Mouse (Mus musculus) heart, postnatal 0 days (tissue): Measurements from ENCODE around the gene 4932411N23Rik. TPM values are rescaled to one million over a fixed set of nuclear protein-coding genes. Genes with fewer than 3 reads are reported as not detected.
"Not testable (repeated sequence)": the region's sequence is repeated elsewhere in the genome, so short reads cannot be mapped to it uniquely, and the experiment has no call there.

Experiments used
- ATAC-seq: fragments of 200-750 bp; cut with Nextera tagmentation; 2 replicates; pipeline ENCODE4 v1.8.0; 2017; ENCODE audit warnings: low read depth, moderate number of reproducible peaks, moderate library complexity; ENCODE audit not compliant: insufficient read depth
- DNase-seq: peaks from one replicate; pipeline ENCODE4 v3.0.0-alpha.2; 2016; ENCODE audit warnings: low spot score
- H3K27ac ChIP-seq: fragments of 300-500 bp; sonication (generic); 2 replicates; pipeline ENCODE4 v1.5.1; 2014; ENCODE audit warnings: low read depth, mild to moderate bottlenecking
- H3K27me3 ChIP-seq: fragments of 300-500 bp; sonication (generic); 2 replicates; pipeline ENCODE4 v1.6.1; 2014; ENCODE audit warnings: low read length, mixed read lengths; ENCODE audit not compliant: control insufficient read depth, insufficient read depth
- H3K36me3 ChIP-seq: fragments of 300-500 bp; sonication (generic); replicated peaks from 2 replicates; pipeline ENCODE4 v1.6.1; 2014; ENCODE audit warnings: low read length, mixed read lengths; ENCODE audit not compliant: control insufficient read depth, insufficient read depth
- H3K4me1 ChIP-seq: fragments of 300-500 bp; sonication (generic); 2 replicates; pipeline ENCODE4 v1.6.1; 2014; ENCODE audit warnings: antibody characterized with exemption; ENCODE audit not compliant: control insufficient read depth, insufficient read depth
- H3K4me2 ChIP-seq: fragments of 300-500 bp; sonication (generic); 2 replicates; pipeline ENCODE4 v1.6.1; 2014; ENCODE audit warnings: low read depth, mild to moderate bottlenecking, low read length, moderate library complexity
- H3K4me3 ChIP-seq: fragments of 300-500 bp; sonication (generic); 2 replicates; pipeline ENCODE4 v1.5.1; 2014; ENCODE audit warnings: low read depth, low read length
- H3K9ac ChIP-seq: fragments of 300-500 bp; sonication (generic); replicated peaks from 2 replicates; pipeline ENCODE4 v1.6.1; 2014; ENCODE audit warnings: low read depth, low read length, mixed read lengths
- H3K9me3 ChIP-seq: fragments of 300-500 bp; sonication (generic); replicated peaks from 2 replicates; pipeline ENCODE4 v1.6.1; 2016; ENCODE audit warnings: low read length; ENCODE audit not compliant: control insufficient read depth
- CTCF ChIP-seq: IDR thresholded peaks from 2 replicates; pipeline ENCODE4 v1.5.1; 2016; ENCODE audit warnings: antibody characterized with exemption, control low read depth, low read depth
- EP300 ChIP-seq: IDR thresholded peaks from 2 replicates; pipeline ENCODE4 v1.6.1; 2016; ENCODE audit warnings: antibody characterized with exemption, low read depth
- WGBS: fragments of 180-500 bp; shearing (Covaris S2); extraction: QIAGEN DNeasy Blood & Tissue Kit; methylation state at CpG from one replicate; pipeline ENCODE4 v1.1.7; 2014; 5-methylcytosine and 5-hydroxymethylcytosine counted together
- polyA plus RNA-seq: library from polyadenylated mRNA; unstranded; fragments of >200 nt; fragmentation: Nextera tagmentation; extraction: Ambion mirVana; gene quantifications from 2 replicates; pipeline ENCODE4 v1.2.1, GENCODE M21; 2015
- total RNA-seq: library from RNA; depleted of rRNA; stranded (reverse); fragments of >200 nt; gene quantifications from 2 replicates; pipeline ENCODE4 v1.2.3, GENCODE M21; 2014; ENCODE audit warnings: low replicate concordance; rRNA removed

4932411N23Rik gene
- total RNA-seq, result not detected in 2 replicates
- not detected in 2 replicates for polyA plus RNA-seq

GRCm38 (mm10) chrX:126815768-126816167 lies at the start of gene 4932411N23Rik:
TSS of gene 4932411N23Rik (minus strand) at chrX:126815868.
- Histone ChIP-seq H3K9ac (no peak within 1 kb of the TSS), H3K4me1 (no peaks in the 10 kb centered on the region), H3K4me3 (no peak within 1 kb of the TSS), H3K9me3 (no peaks in the 10 kb centered on the region), H3K36me3 (no peaks in the 10 kb centered on the region), H3K27me3 (no peaks in the 10 kb centered on the region), H3K27ac (no peak within 1 kb of the TSS), H3K4me2 (no peak within 1 kb of the TSS)
- no peak for DNase-seq
- ATAC-seq, result no peak
- TF ChIP-seq EP300, result no peak
- no peak for TF ChIP-seq CTCF

- no peak for TF ChIP-seq CTCF
- no peak for TF ChIP-seq EP300
- no peak for ATAC-seq
- Histone ChIP-seq H3K27ac (no peak overlapping the region), H3K4me2 (no peak overlapping the region), H3K9ac (no peak overlapping the region), H3K4me1 (no peaks in the 10 kb centered on the region), H3K9me3 (no peaks in the 10 kb centered on the region), H3K36me3 (no peaks in the 10 kb centered on the region), H3K4me3 (no peak overlapping the region), H3K27me3 (no peaks in the 10 kb centered on the region)
- WGBS, result 70% methylated on average over 5 of the region's 5 CpGs
- no peak for DNase-seq
Measured at GRCm38 (mm10) chrX:126779895-126780294, 35.8 kb downstream of the 4932411N23Rik start.

GRCm38 (mm10) chrX:126777643-126778042 lies 38.0 kb downstream of the 4932411N23Rik start:
- not testable (repeated sequence) for H3K4me2 ChIP-seq, H3K4me1 ChIP-seq, ATAC-seq, H3K9ac ChIP-seq, H3K36me3 ChIP-seq, H3K9me3 ChIP-seq, H3K4me3 ChIP-seq, H3K27ac ChIP-seq, DNase-seq, H3K27me3 ChIP-seq
- 67% methylated on average over 5 of the region's 6 CpGs for WGBS

GRCm38 (mm10) chrX:126774846-126775245 lies 40.8 kb downstream of the 4932411N23Rik start:
- H3K9me3 ChIP-seq, H3K9ac ChIP-seq, ATAC-seq, H3K27ac ChIP-seq, H3K4me1 ChIP-seq, H3K27me3 ChIP-seq, H3K36me3 ChIP-seq, DNase-seq, H3K4me2 ChIP-seq, H3K4me3 ChIP-seq: not testable (repeated sequence)
- WGBS, result 67% methylated on average over 5 of the region's 5 CpGs

GRCm38 (mm10) chrX:126773511-126773910 lies 42.2 kb downstream of the 4932411N23Rik start:
- 59% methylated on average over 5 of the region's 6 CpGs for WGBS
- not testable (repeated sequence) for H3K27me3 ChIP-seq, H3K9me3 ChIP-seq, DNase-seq, H3K9ac ChIP-seq, ATAC-seq, H3K36me3 ChIP-seq, H3K4me2 ChIP-seq, H3K4me3 ChIP-seq, H3K27ac ChIP-seq, H3K4me1 ChIP-seq

Other genes with a start within 250 kb of the 4932411N23Rik start
- not detected in 2 replicates for gene Gm382, start 224.1 kb upstream of the 4932411N23Rik start, total RNA-seq
- not detected in 2 replicates for gene Gm382, start 224.1 kb upstream of the 4932411N23Rik start, polyA plus RNA-seq